Mouse (Mus musculus) left cerebral cortex, postnatal 36 days (tissue): ENCODE data around the gene Slc38a5. TPM values are rescaled to one million over a fixed set of nuclear protein-coding genes. Genes with fewer than 3 reads are reported as not detected.
A peak's percentile ranks its signal among the peaks of the same experiment; 100 is the strongest.
"Not testable (repeated sequence)": the region's sequence is repeated elsewhere in the genome, so short reads cannot be mapped to it uniquely, and the experiment has no call there.

Experiments used
- DNase-seq, 2 experiments: peaks; one replicate each; pipeline ENCODE4 v3.0.0; 2021 to 2022; ENCODE audit warnings: low spot score in 2 of 2, mixed read lengths in 1 of 2
- intact Hi-C: fragments of 180-260 bp; cut with DNase I; formaldehyde crosslinking; loops from one replicate; pipeline ENCODE4 v1.15.1; 2025
- total RNA-seq, 2 experiments: library from RNA; stranded (reverse); gene quantifications; 2 replicates each; pipeline ENCODE4 v1.2.3; 2021

Slc38a5 gene
- total RNA-seq, 2 experiments from 2014 or later, result 2.3 to 4.3 TPM

- DNase-seq, result no peak
- intact Hi-C loops, result no loop called here
Observed at GRCm38 (mm10) chrX:8288621-8289020, 17.7 kb downstream of the Slc38a5 start.

GRCm38 (mm10) chrX:8309302-8309701 is 38.4 kb downstream of the Slc38a5 start:
- no peak for DNase-seq
- intact Hi-C loops, result no loop called here

GRCm38 (mm10) chrX:8314905-8315304 is 44.0 kb downstream of the Slc38a5 start:
- peak in 1 of 2 experiments; percentile 3 for DNase-seq
- intact Hi-C loops, result not testable (repeated sequence)

DNA sequence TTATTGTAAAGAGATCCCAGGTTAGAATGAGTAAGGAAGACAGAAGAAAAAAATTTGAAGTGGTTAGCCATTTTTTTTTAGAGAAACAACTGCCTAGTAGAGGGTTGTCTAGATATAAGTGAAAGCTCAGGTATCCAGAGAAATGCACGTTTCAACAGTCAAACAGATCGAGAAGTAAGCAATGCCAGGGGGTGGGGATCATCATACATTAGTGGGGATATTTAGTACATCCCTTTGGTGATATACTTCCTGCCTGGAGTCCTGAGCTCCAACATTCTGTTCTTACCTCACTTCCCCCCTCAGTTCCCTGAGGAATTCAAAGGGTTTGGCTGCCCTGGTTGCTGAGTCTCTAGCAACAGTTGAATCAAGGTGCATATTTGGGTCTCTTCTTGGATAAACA is 56.2 kb downstream of the Slc38a5 start, which contains the start of gene Ssxb10:
Gene Ssxb10 (plus strand): TSS at position 301 of the 400 bp plus-strand sequence.
- no peak for DNase-seq
- intact Hi-C loops, result no loop called here

Other genes with a start within 250 kb of the Slc38a5 start
- 10 to 100 TPM; 28.3 TPM for gene Suv39h1, start 196.4 kb upstream of the Slc38a5 start, total RNA-seq
- 1 to 10 TPM; 1.5 to 1.6 TPM for gene Was, start 180.6 kb upstream of the Slc38a5 start, total RNA-seq
- 100 to 1,000 TPM; 203 TPM for gene Wdr13, start 138.2 kb upstream of the Slc38a5 start, total RNA-seq
- gene Rbm3, start 125.3 kb upstream of the Slc38a5 start, total RNA-seq, result 100 to 1,000 TPM; 124 to 126 TPM
- gene Tbc1d25, start 95.0 kb upstream of the Slc38a5 start, total RNA-seq, result 10 to 100 TPM; 15.9 to 16.8 TPM
- gene Ebp, start 77.6 kb upstream of the Slc38a5 start, total RNA-seq, result 10 to 100 TPM; 33.5 to 35.9 TPM
- gene Porcn, start 64.6 kb upstream of the Slc38a5 start, total RNA-seq, result 10 to 100 TPM; 74.4 to 76.7 TPM
- 10 to 100 TPM; 22.8 to 27.2 TPM for gene Ftsj1, start 18.7 kb upstream of the Slc38a5 start, total RNA-seq
- not detected for gene Ssxb10, start 56.3 kb downstream of the Slc38a5 start, total RNA-seq
- gene Ssxb9, start 95.8 kb downstream of the Slc38a5 start, total RNA-seq, result not detected
- not detected for gene Ssxb1, start 142.2 kb downstream of the Slc38a5 start, total RNA-seq
- gene Ssxb2, start 190.6 kb downstream of the Slc38a5 start, total RNA-seq, result not detected